Mouse (Mus musculus) midbrain, postnatal 0 days (tissue): ENCODE measurements around the gene Ndufa12. TPM values are rescaled to one million over a fixed set of nuclear protein-coding genes. Genes with fewer than 3 reads are reported as not detected.

Experiments
- ATAC-seq: fragments of 200-750 bp; cut with Nextera tagmentation; 2 replicates; pipeline ENCODE4 v1.8.0; 2017; ENCODE audit warnings: moderate number of reproducible peaks, mild to moderate bottlenecking, moderate TSS enrichment, moderate library complexity; ENCODE audit not compliant: low FRiP score
- DNase-seq: peaks from one replicate; pipeline ENCODE4 v3.0.0-alpha.2; 2015; ENCODE audit warnings: low spot score
- H3K27ac ChIP-seq: fragments of 300-500 bp; sonication (generic); 2 replicates; pipeline ENCODE4 v1.5.1; 2014; ENCODE audit warnings: low read depth, mild to moderate bottlenecking, low read length, mixed read lengths
- H3K27me3 ChIP-seq: fragments of 300-500 bp; sonication (generic); 2 replicates; pipeline ENCODE4 v1.6.1; 2014; ENCODE audit warnings: low read length, control low read depth, mixed read lengths; ENCODE audit not compliant: insufficient read depth
- H3K36me3 ChIP-seq: fragments of 300-500 bp; sonication (generic); 2 replicates; pipeline ENCODE4 v1.6.1; 2014; ENCODE audit warnings: low read length, control low read depth, mixed read lengths; ENCODE audit not compliant: insufficient read depth
- H3K4me1 ChIP-seq: fragments of 300-500 bp; sonication (generic); 2 replicates; pipeline ENCODE4 v1.6.1; 2014; ENCODE audit warnings: mild to moderate bottlenecking, control low read depth, antibody characterized with exemption, low read length, mixed read lengths; ENCODE audit not compliant: insufficient read depth
- H3K4me2 ChIP-seq: fragments of 300-500 bp; sonication (generic); 2 replicates; pipeline ENCODE4 v1.6.1; 2014; ENCODE audit warnings: low read depth, mild to moderate bottlenecking, low read length, mixed read lengths; ENCODE audit not compliant: poor library complexity, severe bottlenecking
- H3K4me3 ChIP-seq: fragments of 300-500 bp; sonication (generic); 2 replicates; pipeline ENCODE4 v1.5.1; 2014; ENCODE audit warnings: low read depth, mild to moderate bottlenecking, low read length, moderate library complexity
- H3K9ac ChIP-seq: fragments of 300-500 bp; sonication (generic); replicated peaks from 2 replicates; pipeline ENCODE4 v1.6.1; 2014; ENCODE audit warnings: mild to moderate bottlenecking, low read length, moderate library complexity, mixed read lengths; ENCODE audit not compliant: poor library complexity, severe bottlenecking
- H3K9me3 ChIP-seq: fragments of 300-500 bp; sonication (generic); 2 replicates; pipeline ENCODE4 v1.6.1; 2016; ENCODE audit warnings: low read length, control low read depth
- CTCF ChIP-seq: IDR thresholded peaks from 2 replicates; pipeline ENCODE4 v1.5.1; 2016; ENCODE audit warnings: antibody characterized with exemption, mild to moderate bottlenecking
- WGBS: fragments of 180-500 bp; shearing (Covaris S2); extraction: QIAGEN DNeasy Blood & Tissue Kit; methylation state at CpG from one replicate; pipeline ENCODE4 v1.1.7; 2014; 5-methylcytosine and 5-hydroxymethylcytosine counted together
- polyA plus RNA-seq: library from polyadenylated mRNA; unstranded; fragments of >200 nt; fragmentation: Nextera tagmentation; extraction: Ambion mirVana; gene quantifications from 2 replicates; pipeline ENCODE4 v1.2.1, GENCODE M21; 2015
- total RNA-seq: library from RNA; depleted of rRNA; stranded (reverse); fragments of >200 nt; gene quantifications from 2 replicates; pipeline ENCODE4 v1.2.3, GENCODE M21; 2014

Gene Ndufa12
- total and polyA plus RNA-seq, 2 experiments from 2014 or later: 209 to 493 TPM

DNA sequence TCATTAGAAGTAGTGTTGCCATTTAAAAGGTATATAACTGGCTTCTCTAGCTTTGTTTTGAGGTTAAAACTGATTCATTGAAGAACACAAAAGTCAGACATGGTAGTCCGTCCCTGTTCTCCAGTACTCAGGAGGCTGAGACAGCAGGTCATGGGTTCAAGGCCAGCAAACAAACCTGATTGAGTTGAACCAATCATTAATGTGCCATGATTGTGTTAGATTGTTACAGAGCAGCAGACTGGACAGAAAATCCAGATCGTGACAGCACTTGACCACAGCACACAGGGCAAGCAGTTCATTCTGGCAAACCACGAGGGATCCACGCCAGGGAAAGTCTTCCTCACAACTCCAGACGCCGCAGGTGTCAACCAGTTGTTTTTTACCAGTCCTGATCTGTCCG lies 36.5 kb upstream of the Ndufa12 start:
- TF ChIP-seq CTCF: no peak
- no peaks in the 10 kb centered on the region for H3K9me3 ChIP-seq
- no peaks in the 10 kb centered on the region for H3K27me3 ChIP-seq
- peaks cover 33% of the 10 kb centered on the region for H3K36me3 ChIP-seq
- no peak overlapping the region for H3K4me2 ChIP-seq
- H3K9ac ChIP-seq: no peak overlapping the region
- DNase-seq: no peak
- ATAC-seq: no peak
- WGBS: 91% methylated on average over 7 of the region's 7 CpGs
- H3K4me1 ChIP-seq: no peaks in the 10 kb centered on the region
- H3K4me3 ChIP-seq: no peak overlapping the region
- H3K27ac ChIP-seq: no peak overlapping the region

DNA sequence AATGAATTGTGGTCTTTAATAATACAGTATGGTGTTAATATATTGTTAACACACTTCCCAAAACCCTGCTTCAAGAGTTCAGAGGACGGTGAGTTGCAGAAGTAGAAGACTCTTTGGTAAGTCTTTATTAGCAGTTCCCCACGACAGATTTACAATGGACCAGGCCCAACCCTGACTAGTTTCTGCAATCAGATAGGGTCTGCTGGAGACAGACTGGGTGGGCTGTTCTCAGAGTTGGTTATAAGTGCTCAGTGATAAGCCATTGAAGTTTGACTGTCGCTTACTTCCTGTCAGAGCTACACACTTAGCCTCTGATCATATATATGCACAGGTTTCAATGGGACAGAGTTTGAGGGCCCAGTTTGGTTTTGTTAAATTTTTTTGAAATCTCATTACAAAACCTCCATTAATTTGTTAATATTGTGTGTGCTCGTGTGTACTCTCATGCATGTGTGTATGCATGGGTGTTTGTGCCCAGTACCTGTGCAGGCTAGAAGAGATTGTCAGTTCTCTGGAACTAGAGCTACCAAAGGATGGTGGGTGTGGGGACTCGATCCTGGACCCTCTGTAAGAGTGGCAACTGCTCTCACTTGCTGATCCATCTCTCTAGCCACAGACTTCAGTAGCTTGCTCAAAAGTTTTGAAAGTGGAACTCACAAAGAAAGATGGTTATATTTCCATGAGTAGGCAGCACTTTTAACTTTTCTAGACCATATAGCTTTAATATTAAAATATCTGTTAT lies 34.2 kb upstream of the Ndufa12 start:
- Histone ChIP-seq H3K4me2 (no peak overlapping the region), H3K36me3 (peaks cover 32% of the 10 kb centered on the region)
- WGBS: 86% methylated on average over 5 of the region's 5 CpGs

GRCm38 (mm10) chr10:94165426-94165825 lies 33.1 kb upstream of the Ndufa12 start:
- H3K9ac ChIP-seq: no peak overlapping the region
- no peaks in the 10 kb centered on the region for H3K4me1 ChIP-seq
- no peaks in the 10 kb centered on the region for H3K27me3 ChIP-seq
- DNase-seq (no peak), ATAC-seq (no peak)
- H3K9me3 ChIP-seq: no peaks in the 10 kb centered on the region
- H3K4me3 ChIP-seq: no peak overlapping the region
- no peak overlapping the region for H3K4me2 ChIP-seq
- WGBS: 91% methylated on average over 16 of the region's 16 CpGs
- peaks cover 23% of the 10 kb centered on the region for H3K36me3 ChIP-seq
- H3K27ac ChIP-seq: no peak overlapping the region
- TF ChIP-seq CTCF: no peak

More for the DNA sequence above, 34.2 kb upstream of the Ndufa12 start:
- ATAC-seq (no peak), DNase-seq (no peak)
- no peaks in the 10 kb centered on the region for H3K27me3 ChIP-seq
- no peak overlapping the region for H3K4me3 ChIP-seq
- no peak overlapping the region for H3K27ac ChIP-seq
- no peaks in the 10 kb centered on the region for H3K9me3 ChIP-seq
- no peak overlapping the region for H3K9ac ChIP-seq
- no peak for TF ChIP-seq CTCF
- H3K4me1 ChIP-seq: no peaks in the 10 kb centered on the region

GRCm38 (mm10) chr10:94167051-94167750 lies 31.3 kb upstream of the Ndufa12 start:
- H3K9ac ChIP-seq: no peak overlapping the region
- ATAC-seq: no peak
- no peaks in the 10 kb centered on the region for H3K9me3 ChIP-seq
- no peaks in the 10 kb centered on the region for H3K4me1 ChIP-seq
- TF ChIP-seq CTCF: no peak
- no peak overlapping the region for H3K4me2 ChIP-seq
- no peak for DNase-seq
- H3K27ac ChIP-seq: no peak overlapping the region
- H3K4me3 ChIP-seq: no peak overlapping the region
- peaks cover 24% of the 10 kb centered on the region for H3K36me3 ChIP-seq
- WGBS: 44% methylated on average over 11 of the region's 11 CpGs
- H3K27me3 ChIP-seq: no peaks in the 10 kb centered on the region

GRCm38 (mm10) chr10:94171440-94172130 lies 26.9 kb upstream of the Ndufa12 start:
- Histone ChIP-seq H3K9me3 (no peaks in the 10 kb centered on the region), H3K27ac (no peak overlapping the region), H3K36me3 (peaks cover 23% of the 10 kb centered on the region), H3K27me3 (no peaks in the 10 kb centered on the region), H3K4me3 (no peak overlapping the region), H3K9ac (no peak overlapping the region), H3K4me2 (no peak overlapping the region), H3K4me1 (no peaks in the 10 kb centered on the region)
- ATAC-seq (no peak), DNase-seq (peak; percentile 34)
- 24% methylated on average over 12 of the region's 12 CpGs for WGBS
- TF ChIP-seq CTCF: no peak

DNA sequence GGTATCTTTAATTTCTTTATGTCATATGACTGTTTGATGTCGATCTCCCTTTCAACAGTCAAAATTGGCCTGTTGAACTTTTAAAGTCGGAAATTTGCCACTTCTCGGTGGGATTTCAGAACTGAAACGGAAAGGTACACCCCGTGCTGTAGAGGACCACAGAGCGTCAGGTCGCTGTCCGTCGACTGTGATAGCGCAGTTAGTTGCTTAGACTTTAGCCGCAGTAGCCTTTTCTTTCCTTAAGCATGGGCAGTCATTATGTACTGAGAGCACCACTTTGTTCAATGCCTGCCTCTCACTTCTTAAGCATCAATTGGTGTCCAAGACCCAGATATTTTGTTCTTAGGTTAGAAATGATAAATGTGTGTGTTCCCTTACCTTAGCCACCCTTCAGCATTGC lies 26.4 kb upstream of the Ndufa12 start:
- no peak for ATAC-seq
- WGBS: 32% methylated on average over 11 of the region's 11 CpGs
- peaks cover 23% of the 10 kb centered on the region for H3K36me3 ChIP-seq

More for the DNA sequence above, 26.4 kb upstream of the Ndufa12 start:
- no peak overlapping the region for H3K4me3 ChIP-seq
- no peak for DNase-seq
- no peaks in the 10 kb centered on the region for H3K4me1 ChIP-seq
- H3K27me3 ChIP-seq: no peaks in the 10 kb centered on the region
- H3K4me2 ChIP-seq: no peak overlapping the region
- TF ChIP-seq CTCF: no peak
- H3K27ac ChIP-seq: no peak overlapping the region
- H3K9me3 ChIP-seq: no peaks in the 10 kb centered on the region
- H3K9ac ChIP-seq: no peak overlapping the region
